Mouse (Mus musculus): ENCODE data around the gene Prdm11. TPM values are rescaled to one million over a fixed set of nuclear protein-coding genes. Genes with fewer than 3 reads are reported as not detected.
A peak's percentile ranks its signal among the peaks of the same experiment; 100 is the strongest.

The Prdm11 gene
- total and polyA plus RNA-seq, 3 experiments = 33.8 to 122 (median 87.1) TPM

DNA sequence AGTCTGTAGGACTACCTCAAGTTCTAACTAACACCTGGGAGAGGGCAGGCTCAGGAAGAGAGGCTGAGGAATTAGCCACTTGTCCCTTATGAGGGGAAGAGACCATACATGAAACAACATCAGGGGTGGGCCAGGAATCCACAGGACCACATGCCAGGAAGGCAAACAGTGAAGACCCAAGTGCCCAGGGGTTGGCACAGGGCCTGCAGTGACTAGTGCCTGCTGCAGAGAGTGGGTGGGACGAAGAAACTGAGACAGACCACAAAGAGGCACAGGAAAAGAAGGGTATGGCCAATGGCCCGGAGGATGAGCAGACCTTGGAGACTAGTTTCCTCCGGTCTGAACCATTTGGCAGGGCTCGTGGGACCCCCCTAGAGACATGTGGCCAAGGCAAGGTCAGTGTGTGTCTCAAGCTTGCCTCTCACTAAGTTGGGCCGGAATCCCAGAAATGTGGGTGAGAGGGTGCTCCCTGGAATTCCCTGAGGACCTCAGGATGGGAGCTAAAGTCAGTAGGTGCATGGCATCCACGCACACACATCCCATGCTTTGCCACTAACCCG, 1.6 kb upstream of the Prdm11 start:
- no peak overlapping the region for H3K4me3 ChIP-seq (ENCODE audit: low read depth, low read length)
- TF ChIP-seq GATA2 (IDR thresholded peaks at IDR 0.05; ENCODE audit: borderline replicate concordance, low read depth, low read length) = no peak
- no peak for TF ChIP-seq GATA1 (IDR thresholded peaks at IDR 0.05; ENCODE audit: borderline replicate concordance, low read length)
- TF ChIP-seq CTCF (IDR thresholded peaks at IDR 0.05; ENCODE audit: low read depth, low read length) = no peak
- no peak for TF ChIP-seq POLR2AphosphoS5 (IDR thresholded peaks at IDR 0.05; ENCODE audit: insufficient replicate concordance, low read depth, low read length)
- no peak for TF ChIP-seq TAL1 (conservative IDR thresholded peaks at IDR 0.05; ENCODE audit: low read depth, low read length)
- ATAC-seq (ENCODE audit: extremely low read depth, insufficient number of reproducible peaks, low FRiP score, poor library complexity, severe bottlenecking) (no peak), DNase-seq (ENCODE audit: low spot score) (no peak)
- H3K27me3 ChIP-seq (ENCODE audit: insufficient read depth, low read length) = peaks cover 15% of the 10 kb centered on the region
- H3K4me1 ChIP-seq (ENCODE audit: insufficient read depth, low read depth, low read length) = peaks cover 56% of the 10 kb centered on the region
- peaks cover 13% of the 10 kb centered on the region for H3K36me3 ChIP-seq (replicated peaks)
- peaks cover 2% of the 10 kb centered on the region; the same call in 1 of the 2 replicates for H3K9me3 ChIP-seq (replicated peaks)

GRCm38 (mm10) chr2:93047036-93047435, 1.1 kb upstream of the Prdm11 start:
- peak overlapping the region; percentile 84; the same call in 1 of the 2 replicates for H3K4me3 ChIP-seq (ENCODE audit: low read depth, low read length)
- H3K9me3 ChIP-seq (replicated peaks) = peaks cover 2% of the 10 kb centered on the region; the same call in 1 of the 2 replicates
- TF ChIP-seq TAL1 (conservative IDR thresholded peaks at IDR 0.05; ENCODE audit: low read depth, low read length) (no peak), GATA2 (IDR thresholded peaks at IDR 0.05; ENCODE audit: borderline replicate concordance, low read depth, low read length) (no peak), POLR2AphosphoS5 (IDR thresholded peaks at IDR 0.05; ENCODE audit: insufficient replicate concordance, low read depth, low read length) (no peak), GATA1 (IDR thresholded peaks at IDR 0.05; ENCODE audit: borderline replicate concordance, low read length) (no peak), CTCF (IDR thresholded peaks at IDR 0.05; ENCODE audit: low read depth, low read length) (no peak)
- peaks cover 12% of the 10 kb centered on the region for H3K27me3 ChIP-seq (ENCODE audit: insufficient read depth, low read length)
- H3K36me3 ChIP-seq (replicated peaks) = peaks cover 17% of the 10 kb centered on the region
- DNase-seq (ENCODE audit: low spot score) (no peak), ATAC-seq (ENCODE audit: extremely low read depth, insufficient number of reproducible peaks, low FRiP score, poor library complexity, severe bottlenecking) (no peak)
- H3K4me1 ChIP-seq (ENCODE audit: insufficient read depth, low read depth, low read length) = peaks cover 62% of the 10 kb centered on the region

GRCm38 (mm10) chr2:93046509-93046835, 505 bp upstream of the Prdm11 start:
- no peak for TF ChIP-seq CTCF (IDR thresholded peaks at IDR 0.05; ENCODE audit: low read depth, low read length)
- no peak for TF ChIP-seq TAL1 (conservative IDR thresholded peaks at IDR 0.05; ENCODE audit: low read depth, low read length)
- TF ChIP-seq GATA1 (IDR thresholded peaks at IDR 0.05; ENCODE audit: borderline replicate concordance, low read length) = no peak
- TF ChIP-seq POLR2AphosphoS5 (IDR thresholded peaks at IDR 0.05; ENCODE audit: insufficient replicate concordance, low read depth, low read length) = no peak
- no peak for TF ChIP-seq GATA2 (IDR thresholded peaks at IDR 0.05; ENCODE audit: borderline replicate concordance, low read depth, low read length)
- Histone ChIP-seq H3K36me3 (replicated peaks) (peaks cover 22% of the 10 kb centered on the region), H3K9me3 (replicated peaks) (no peaks in the 10 kb centered on the region), H3K4me3 (ENCODE audit: low read depth, low read length) (peak overlapping the region; percentile 84), H3K4me1 (ENCODE audit: insufficient read depth, low read depth, low read length) (peaks cover 65% of the 10 kb centered on the region), H3K27me3 (ENCODE audit: insufficient read depth, low read length) (peaks cover 10% of the 10 kb centered on the region)
- no peak for ATAC-seq (ENCODE audit: extremely low read depth, insufficient number of reproducible peaks, low FRiP score, poor library complexity, severe bottlenecking)
- no peak for DNase-seq (ENCODE audit: low spot score)

GRCm38 (mm10) chr2:93045129-93045817, 694 bp downstream of the Prdm11 start:
- Histone ChIP-seq H3K9me3 (replicated peaks) (no peaks in the 10 kb centered on the region), H3K4me1 (ENCODE audit: insufficient read depth, low read depth, low read length) (peaks cover 75% of the 10 kb centered on the region), H3K27me3 (ENCODE audit: insufficient read depth, low read length) (peaks cover 10% of the 10 kb centered on the region), H3K4me3 (ENCODE audit: low read depth, low read length) (peak overlapping the region; percentile 84), H3K36me3 (replicated peaks) (peaks cover 29% of the 10 kb centered on the region)
- DNase-seq (ENCODE audit: low spot score) (peak; percentile 98), ATAC-seq (ENCODE audit: extremely low read depth, insufficient number of reproducible peaks, low FRiP score, poor library complexity, severe bottlenecking) (peak; percentile 57)
- TF ChIP-seq GATA1 (IDR thresholded peaks at IDR 0.05; ENCODE audit: borderline replicate concordance, low read length) = no peak
- no peak for TF ChIP-seq TAL1 (conservative IDR thresholded peaks at IDR 0.05; ENCODE audit: low read depth, low read length)
- TF ChIP-seq POLR2AphosphoS5 (IDR thresholded peaks at IDR 0.05; ENCODE audit: insufficient replicate concordance, low read depth, low read length) = no peak
- no peak for TF ChIP-seq GATA2 (IDR thresholded peaks at IDR 0.05; ENCODE audit: borderline replicate concordance, low read depth, low read length)
- no peak for TF ChIP-seq CTCF (IDR thresholded peaks at IDR 0.05; ENCODE audit: low read depth, low read length)

DNA sequence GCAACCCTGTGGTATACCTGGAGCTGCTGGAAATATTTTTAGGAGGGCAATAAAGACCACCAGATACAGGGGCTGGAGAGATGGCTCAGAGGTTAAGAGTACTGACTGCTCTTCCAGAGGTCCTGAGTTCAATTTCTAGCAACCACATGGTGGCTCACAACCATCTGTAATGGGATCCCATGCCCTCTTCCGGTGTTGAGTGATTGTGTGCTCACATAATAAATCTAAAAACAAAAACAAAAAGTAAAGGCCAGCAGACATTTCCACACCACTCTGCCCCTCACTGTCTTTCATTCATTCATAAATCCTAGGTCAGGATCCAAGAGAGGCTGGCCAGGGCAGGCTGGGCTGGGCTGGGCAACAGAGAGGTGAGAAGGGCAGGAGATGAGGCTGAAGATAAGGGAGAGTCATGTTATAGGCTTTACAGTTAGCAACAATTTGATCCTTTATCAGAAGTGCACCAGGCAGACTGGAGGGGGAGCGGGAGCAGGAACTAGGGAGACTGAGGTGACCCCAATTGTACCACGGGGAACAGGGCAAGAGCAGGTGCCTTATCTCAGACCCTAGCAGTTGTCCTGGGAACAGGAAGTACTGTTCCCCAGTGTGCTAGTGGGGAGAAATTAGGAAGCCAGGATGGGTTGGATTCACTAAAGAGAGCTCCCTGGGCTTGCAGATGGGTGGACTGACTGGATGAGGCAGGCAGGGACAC, 2.4 kb downstream of the Prdm11 start:
- Histone ChIP-seq H3K36me3 (replicated peaks) (peaks cover 41% of the 10 kb centered on the region), H3K4me3 (ENCODE audit: low read depth, low read length) (peak overlapping the region; percentile 84; the same call in 1 of the 2 replicates), H3K4me1 (ENCODE audit: insufficient read depth, low read depth, low read length) (peaks cover 84% of the 10 kb centered on the region), H3K9me3 (replicated peaks) (no peaks in the 10 kb centered on the region), H3K27me3 (ENCODE audit: insufficient read depth, low read length) (peaks cover 7% of the 10 kb centered on the region; the same call in 1 of the 2 replicates)
- peak; percentile 27 for DNase-seq (ENCODE audit: low spot score)
- TF ChIP-seq POLR2AphosphoS5 (IDR thresholded peaks at IDR 0.05; ENCODE audit: insufficient replicate concordance, low read depth, low read length) (no peak), GATA1 (IDR thresholded peaks at IDR 0.05; ENCODE audit: borderline replicate concordance, low read length) (no peak), TAL1 (conservative IDR thresholded peaks at IDR 0.05; ENCODE audit: low read depth, low read length) (peak; percentile 71), CTCF (IDR thresholded peaks at IDR 0.05; ENCODE audit: low read depth, low read length) (no peak), GATA2 (IDR thresholded peaks at IDR 0.05; ENCODE audit: borderline replicate concordance, low read depth, low read length) (0 out of 2 replicates have a peak, but pooled peaks have one; percentile 59)
- ATAC-seq (ENCODE audit: extremely low read depth, insufficient number of reproducible peaks, low FRiP score, poor library complexity, severe bottlenecking) = peak; percentile 37

DNA sequence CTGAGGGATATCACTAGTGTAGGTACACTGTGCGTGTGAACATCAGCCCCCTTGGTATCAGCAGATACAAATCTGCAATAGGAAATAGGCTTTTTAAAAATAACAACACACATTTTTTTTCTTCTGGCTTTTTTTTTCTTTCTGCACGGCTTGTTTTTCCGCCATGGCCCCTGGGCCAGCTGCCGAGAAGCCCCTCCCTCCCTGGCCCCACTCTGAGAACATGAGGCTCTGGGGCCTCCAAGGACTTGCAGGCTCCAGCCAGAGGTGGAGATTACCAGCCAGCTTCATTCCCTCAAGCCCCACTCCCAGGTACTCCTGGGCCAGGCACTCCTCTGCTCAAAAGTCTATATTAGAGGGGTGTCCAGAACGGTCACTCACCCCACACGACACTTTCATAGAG, 4.5 kb downstream of the Prdm11 start:
- DNase-seq (ENCODE audit: low spot score) = no peak
- H3K4me1 ChIP-seq (ENCODE audit: insufficient read depth, low read depth, low read length) = peaks cover 89% of the 10 kb centered on the region
- H3K9me3 ChIP-seq (replicated peaks) = no peaks in the 10 kb centered on the region
- H3K27me3 ChIP-seq (ENCODE audit: insufficient read depth, low read length) = no peaks in the 10 kb centered on the region
- no peak for ATAC-seq (ENCODE audit: extremely low read depth, insufficient number of reproducible peaks, low FRiP score, poor library complexity, severe bottlenecking)
- peak overlapping the region; percentile 51; the same call in 1 of the 2 replicates for H3K4me3 ChIP-seq (ENCODE audit: low read depth, low read length)
- H3K36me3 ChIP-seq (replicated peaks) = peaks cover 61% of the 10 kb centered on the region
- TF ChIP-seq CTCF (IDR thresholded peaks at IDR 0.05; ENCODE audit: low read depth, low read length) = no peak
- TF ChIP-seq POLR2AphosphoS5 (IDR thresholded peaks at IDR 0.05; ENCODE audit: insufficient replicate concordance, low read depth, low read length) = no peak
- TF ChIP-seq GATA2 (IDR thresholded peaks at IDR 0.05; ENCODE audit: borderline replicate concordance, low read depth, low read length) = no peak
- no peak for TF ChIP-seq GATA1 (IDR thresholded peaks at IDR 0.05; ENCODE audit: borderline replicate concordance, low read length)
- no peak for TF ChIP-seq TAL1 (conservative IDR thresholded peaks at IDR 0.05; ENCODE audit: low read depth, low read length)

Measured in G1E (cell line).